Mouse (Mus musculus) T-helper 1 cell (primary cell): Measurements from ENCODE around the gene Insig1.

Experiments used
- in situ Hi-C: fragments of 300-600 bp; cut with MboI, MseI; formaldehyde crosslinking; loops from one replicate; pipeline ENCODE4 v1.15.1; 2025; ENCODE audit warnings: high pct_unique_total_duplicates

The Insig1 gene

DNA sequence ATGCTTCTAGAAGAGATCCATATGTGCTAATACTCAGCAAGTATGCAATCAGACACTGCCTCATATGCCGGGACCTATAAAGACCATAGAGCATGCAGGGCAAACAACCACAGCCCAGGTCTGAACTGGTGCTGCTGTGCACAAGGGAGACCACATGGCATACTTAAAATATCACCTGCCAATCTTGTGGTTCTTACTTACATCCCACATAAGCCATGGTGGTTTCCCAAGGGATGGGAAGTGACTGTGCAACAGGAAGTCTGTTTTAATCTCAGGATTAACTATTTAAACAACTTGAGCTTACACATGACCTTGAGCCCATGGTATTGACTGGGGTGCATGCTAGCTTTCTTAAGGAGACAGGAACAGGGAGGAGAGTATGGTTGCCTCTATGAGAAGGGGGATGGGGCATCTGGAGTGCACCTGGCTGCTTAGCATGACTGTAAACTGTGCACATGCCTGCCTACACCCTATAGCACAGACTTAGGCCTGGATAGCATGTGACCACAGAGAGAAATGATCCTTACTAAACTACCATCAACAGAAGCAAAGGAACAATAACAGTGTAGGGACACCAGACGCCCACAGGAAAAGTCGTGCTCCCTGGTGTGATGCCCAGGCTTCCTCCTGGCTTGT, 7.1 kb upstream of the Insig1 start:
- in situ Hi-C loops = no loop called here

DNA sequence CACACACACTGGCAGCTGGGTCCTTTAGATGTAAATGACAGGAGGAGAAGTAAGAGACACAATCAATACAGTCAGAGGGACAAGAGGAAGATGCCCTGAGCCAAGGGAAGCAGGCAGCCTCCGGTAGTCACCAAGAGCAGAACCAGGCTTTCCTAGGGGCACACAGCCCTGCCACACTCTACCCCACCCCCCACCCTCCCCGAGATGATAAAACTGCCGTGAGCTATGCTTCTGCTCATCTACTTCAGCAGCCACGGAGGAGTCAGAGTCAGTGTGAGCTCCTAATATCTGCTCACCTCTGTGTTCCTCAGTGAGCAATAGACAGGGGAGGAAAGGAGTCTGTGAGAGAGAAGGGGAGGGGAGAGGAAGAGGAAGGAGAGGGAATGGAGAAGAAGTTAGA, 5.9 kb upstream of the Insig1 start:
- in situ Hi-C loops = loop anchor here (5.0 kb wide), 1 partner anchor 273 kb away; the partner anchor contains the start of gene Paxip1

DNA sequence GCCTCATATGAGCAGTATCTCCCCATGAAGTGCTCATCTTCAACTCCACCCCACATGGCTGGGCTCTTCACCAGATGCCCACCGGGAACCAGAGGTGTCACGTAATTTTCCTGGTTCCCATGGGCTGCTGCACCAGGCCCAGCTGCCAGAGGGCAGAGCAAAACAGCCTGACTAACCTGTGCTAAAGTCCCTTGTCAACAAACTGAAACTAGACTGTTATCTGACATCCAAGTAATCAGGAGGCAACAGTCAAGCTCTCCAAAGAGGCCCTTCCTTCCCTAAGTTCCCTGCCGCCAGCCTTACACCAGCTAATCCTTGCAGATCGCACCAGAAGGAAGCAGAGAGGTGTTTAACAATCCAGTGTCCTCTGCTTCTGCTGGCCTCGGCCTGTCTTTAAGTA, 4.9 kb upstream of the Insig1 start:
- in situ Hi-C loops = loop anchor here (5.0 kb wide), 1 partner anchor 274 kb away; the partner anchor contains the start of gene Paxip1

DNA sequence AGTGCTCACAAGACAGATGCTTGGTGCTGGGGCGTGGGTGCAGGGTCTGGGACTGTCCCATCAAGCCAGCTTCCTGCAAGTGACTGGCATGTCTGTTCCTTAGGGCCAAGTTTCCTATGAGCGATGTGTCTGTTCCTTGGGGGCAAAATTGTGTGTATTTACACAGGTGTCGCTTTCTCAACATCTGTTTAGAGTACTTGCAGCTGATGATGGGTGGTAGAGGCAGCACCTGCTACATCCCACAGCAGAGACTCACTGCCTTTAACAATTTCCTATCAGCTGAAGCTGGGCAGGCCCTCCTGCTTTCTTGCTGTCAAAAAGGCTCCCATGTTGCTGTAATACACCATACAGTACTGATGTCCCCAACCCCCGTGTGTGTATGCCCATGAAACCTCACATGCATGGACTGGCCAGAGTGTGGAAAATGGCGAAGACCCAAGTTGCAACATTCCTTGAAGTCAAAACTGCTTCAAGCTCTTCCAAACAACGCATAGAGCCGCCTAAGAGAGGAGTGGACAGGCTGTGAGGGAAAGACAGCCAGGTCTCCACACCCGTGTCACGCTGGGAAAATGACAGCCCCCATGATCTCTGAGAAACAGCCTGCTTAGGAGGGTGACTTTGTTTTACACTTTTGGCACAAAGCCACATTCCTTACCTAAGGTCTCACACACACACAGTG, 875 bp upstream of the Insig1 start:
- in situ Hi-C loops = no loop called here

DNA sequence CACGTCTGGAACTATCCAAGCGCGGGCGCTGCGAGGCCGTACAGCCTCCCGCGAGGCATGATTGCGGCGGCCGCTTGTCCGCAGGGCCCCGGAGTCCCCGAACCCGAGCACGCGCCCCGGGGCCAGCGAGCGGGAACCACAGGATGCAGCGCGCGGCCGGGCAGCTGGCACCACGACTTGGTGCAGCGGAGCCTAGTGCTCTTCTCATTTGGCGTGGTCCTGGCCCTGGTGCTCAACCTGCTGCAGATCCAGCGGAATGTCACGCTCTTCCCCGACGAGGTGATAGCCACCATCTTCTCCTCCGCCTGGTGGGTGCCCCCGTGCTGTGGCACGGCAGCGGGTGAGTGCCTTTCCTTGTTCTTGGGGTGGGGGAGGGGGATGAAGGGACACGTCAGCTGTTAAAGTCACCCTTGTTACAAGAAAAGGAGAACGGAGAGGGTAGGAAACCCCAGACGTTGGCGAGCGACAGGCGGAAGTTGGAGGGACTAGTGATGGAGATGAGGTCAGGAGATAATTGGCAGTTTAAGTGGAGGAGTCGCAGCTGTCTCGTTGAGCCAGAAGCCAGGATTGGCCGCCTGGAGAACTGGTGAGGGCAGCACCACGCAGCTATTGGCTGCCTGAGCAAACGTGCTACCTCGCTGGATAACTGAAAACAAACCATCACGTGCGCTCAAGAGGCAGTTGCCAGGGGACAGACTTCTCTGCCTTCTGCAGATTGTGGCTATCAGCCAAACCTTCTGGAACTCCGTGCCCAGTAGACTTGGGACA, 477 bp downstream of the Insig1 start:
- in situ Hi-C loops = no loop called here

DNA sequence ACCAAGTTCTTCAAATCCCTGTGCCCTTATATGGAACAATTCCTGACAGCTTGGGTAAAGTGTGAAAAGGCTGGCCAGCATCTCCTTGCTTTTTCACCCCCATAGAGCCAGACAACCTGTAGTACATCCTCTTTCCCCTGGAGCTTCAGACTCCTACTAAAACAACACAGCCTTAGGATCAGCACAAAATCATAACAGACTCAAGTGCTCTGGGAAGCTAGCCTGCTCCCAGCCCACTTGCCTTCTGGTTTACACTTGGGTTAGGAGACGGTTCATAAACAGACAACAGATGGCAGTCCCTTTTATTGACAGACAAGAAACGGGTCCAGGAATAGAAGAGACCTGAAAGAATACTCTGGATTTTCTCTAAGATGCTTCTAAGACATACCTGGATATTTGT, 8.3 kb downstream of the Insig1 start:
- in situ Hi-C loops = no loop called here

DNA sequence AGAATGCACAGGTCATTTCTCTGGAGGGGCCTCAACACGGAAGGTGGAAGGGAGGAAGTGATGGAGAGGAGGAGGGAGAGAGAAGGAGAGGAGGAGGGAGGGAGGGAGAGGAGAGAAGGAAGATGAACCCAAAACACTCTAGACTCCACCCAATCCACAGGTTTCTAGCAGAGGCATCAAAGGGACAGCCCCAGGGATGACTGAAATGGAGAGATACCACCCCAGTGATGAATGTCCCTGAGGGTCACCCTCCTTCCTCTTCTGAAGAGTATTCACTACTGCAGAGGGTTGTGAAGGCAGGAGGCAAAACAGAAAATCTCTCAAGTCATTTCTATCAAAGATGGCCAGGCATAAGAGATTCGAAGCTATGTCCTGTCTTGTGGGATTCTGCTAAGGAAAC, 10.0 kb downstream of the Insig1 start:
- in situ Hi-C loops = no loop called here

DNA sequence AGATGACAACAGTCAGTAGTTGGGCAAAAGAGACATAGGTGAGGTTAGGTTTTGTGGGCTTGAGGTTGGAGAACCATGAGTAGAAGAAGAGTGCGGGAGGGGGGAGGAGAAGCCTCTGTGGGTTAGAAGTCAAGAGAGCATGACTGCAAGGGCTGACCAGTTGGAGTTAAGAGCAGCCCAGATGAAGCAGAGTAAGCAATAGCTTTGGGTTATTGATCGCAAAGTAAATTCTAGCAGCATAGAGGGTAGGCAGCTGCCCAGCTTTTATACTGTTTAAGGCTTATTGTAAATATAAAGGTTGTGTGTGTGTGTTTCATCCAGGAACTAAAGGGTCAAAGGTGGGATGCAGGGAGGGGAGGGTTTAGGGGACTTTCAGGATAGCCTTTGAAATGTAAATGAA, 10.7 kb downstream of the Insig1 start:
- in situ Hi-C loops = no loop called here

DNA sequence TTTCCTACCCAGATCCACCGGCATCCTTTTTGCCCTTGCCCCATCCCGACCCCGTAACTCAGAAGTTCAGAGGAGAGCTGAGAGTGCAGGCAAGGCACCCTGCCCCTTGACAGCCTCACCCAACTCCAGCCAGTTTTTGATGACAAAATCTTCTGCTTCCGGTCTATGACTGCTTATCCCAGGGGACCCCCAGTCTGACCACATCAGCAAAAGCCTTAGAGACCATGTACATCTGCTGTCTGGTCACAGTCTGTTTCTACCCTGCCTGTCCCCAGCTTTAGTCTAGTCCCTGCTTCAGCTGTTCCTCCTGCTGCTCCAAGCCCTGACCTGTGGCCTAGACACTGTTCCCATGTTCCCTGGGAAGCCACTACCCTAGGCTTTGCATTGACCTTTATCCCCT, 11.1 kb downstream of the Insig1 start:
- in situ Hi-C loops = no loop called here

DNA sequence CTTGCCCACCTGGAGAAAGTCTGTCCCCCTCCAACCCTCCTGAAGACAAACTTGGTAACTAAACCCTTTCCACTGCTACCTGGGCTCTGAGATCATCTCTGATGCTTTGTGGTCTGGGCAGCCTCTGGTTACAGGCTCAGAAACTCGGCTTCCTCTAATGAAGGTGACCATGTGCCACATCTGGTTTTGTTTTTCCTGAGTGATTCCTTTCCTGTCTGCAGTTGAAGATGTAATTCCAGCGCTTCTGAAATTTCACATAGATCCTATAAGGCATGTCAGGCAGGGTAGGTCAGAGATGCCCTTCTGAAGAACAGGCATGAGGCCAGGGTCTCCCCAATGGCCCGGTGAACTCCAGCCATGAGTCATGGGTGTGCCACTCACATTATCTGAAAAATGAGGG, 11.6 kb downstream of the Insig1 start:
- in situ Hi-C loops = no loop called here

DNA sequence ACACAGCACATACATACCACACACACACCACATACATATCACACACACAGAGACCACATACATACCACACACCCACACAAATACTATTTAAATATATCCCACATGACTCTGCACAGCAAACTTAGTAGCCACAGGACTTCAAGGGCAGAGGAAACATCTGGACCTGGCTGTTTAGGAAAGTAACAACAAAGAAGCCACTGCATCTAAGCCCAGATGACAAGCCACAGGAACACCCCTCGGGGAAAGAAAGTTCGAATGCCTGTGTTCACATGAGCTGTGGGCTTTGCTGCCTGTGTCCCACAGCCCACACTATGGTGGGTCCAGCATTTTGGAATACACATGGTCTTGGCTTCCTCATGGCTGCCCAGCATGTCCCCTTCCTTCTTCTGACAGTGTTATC, 13.6 kb downstream of the Insig1 start:
- in situ Hi-C loops = no loop called here

DNA sequence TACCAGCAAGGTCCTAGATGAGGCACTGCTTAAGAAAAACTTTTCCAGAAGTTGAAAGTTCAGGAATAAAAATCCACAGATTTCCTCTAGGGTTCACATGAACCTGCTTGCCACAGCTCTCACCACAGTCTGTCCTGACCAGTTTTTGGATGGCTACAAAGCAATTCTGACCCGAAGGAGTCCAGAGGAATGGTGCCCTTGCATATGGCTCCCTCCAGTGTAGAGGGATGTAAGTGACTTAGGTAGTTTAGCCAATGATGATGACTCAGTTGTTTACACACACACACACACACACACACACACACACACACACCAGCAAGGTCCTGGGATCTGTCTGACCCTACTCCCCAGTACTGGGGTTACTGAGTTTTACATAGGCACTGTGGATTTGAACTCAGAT, 19.4 kb downstream of the Insig1 start:
- in situ Hi-C loops = no loop called here

DNA sequence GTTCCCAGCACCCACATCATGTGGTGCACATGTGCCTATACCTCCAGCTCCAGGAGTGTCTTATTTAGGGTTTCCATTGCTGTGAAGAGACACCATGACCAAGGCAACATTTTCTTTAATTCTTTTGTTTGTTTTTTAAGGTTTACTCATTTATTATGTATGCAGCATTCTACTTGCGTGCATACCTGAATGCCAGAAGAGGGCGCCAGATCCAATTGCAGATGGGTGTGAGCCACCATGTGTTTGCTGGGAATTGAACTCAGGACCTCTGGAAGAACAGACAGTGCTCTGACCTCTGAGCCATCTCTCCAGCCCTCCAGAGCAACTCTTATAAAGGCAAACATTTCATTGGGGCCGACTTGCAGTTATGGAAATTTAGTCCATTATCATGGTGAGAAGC, 21.2 kb downstream of the Insig1 start:
- in situ Hi-C loops = no loop called here

DNA sequence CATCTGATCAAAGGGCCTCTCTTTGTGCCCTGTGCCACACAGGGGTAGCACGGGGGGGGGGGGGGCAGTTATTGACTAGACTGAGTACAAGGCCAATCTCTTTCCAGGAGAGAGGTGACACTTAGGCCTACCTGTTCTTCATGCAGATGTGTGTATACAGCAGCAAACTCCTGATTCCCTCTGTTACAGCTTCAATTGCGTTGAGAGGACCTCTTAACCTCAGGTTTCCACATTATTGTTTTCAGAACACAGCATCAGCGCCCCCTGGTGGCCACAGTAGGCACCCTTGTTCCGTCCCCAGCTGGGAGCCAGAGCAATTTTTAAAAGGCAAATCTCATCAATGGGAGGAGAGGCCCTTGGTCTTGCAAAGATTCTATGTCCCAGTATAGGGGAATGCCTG, 22.7 kb downstream of the Insig1 start:
- in situ Hi-C loops = no loop called here

DNA sequence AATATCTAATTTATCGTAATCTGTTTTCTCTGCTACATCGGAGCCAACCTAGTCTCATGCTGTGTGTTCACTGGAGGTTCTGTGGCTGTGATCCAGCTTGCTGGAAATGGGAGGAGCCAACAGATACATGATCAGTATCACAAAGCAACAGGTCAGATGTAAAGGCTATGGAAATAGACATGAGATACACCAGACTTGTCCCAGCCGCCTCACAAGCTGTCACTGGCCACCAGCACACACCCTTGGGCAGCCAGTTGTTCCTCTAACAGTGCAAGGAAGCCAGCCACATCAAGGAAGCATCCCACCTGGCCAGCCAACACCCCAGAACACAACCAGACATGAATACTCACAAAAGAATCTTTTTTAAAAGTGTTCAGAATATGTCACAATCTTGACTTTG, 23.2 kb downstream of the Insig1 start:
- in situ Hi-C loops = no loop called here

DNA sequence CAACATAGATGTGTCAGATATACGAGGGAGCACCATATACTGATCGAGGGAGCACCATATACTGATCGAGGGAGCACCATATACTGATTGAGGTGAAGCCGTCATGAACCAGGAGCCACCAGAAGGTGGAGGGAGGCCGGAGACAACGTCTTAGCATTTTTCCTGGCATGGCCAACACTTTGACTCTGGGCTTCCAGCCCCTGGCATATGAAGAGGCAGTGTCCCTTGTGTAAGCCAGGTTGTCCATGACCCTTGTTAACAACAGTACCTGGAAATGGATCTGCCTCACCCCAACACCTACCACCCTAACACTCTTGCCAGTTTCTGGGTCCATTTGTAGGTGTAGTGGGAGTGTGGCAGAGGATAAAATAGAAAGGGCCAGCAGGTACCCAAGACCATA, 23.7 kb downstream of the Insig1 start:
- in situ Hi-C loops = loop anchor here (5.0 kb wide), 2 partner anchors 98 to 243 kb away; no protein-coding TSS in a partner anchor

DNA sequence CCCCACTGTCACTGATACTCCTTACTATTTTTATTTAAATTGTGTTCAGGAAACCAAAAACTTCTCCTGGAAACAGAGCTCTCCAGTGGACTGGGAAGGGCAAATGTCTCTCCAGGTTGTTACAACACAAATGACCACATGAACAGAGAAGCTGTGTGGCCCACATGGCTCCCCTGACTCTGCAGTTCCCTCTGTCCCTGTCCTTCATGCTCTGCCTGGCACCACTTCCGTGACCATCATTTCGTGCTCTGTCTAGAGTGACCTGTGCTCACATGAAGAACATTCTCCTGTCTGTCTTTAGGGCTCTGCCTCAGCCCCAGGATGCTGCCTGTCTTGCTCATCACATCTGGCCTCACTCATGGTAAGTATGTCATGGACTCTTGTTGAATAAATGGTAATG, 24.5 kb downstream of the Insig1 start:
- in situ Hi-C loops = loop anchor here (5.0 kb wide), 2 partner anchors 98 to 243 kb away; no protein-coding TSS in a partner anchor

DNA sequence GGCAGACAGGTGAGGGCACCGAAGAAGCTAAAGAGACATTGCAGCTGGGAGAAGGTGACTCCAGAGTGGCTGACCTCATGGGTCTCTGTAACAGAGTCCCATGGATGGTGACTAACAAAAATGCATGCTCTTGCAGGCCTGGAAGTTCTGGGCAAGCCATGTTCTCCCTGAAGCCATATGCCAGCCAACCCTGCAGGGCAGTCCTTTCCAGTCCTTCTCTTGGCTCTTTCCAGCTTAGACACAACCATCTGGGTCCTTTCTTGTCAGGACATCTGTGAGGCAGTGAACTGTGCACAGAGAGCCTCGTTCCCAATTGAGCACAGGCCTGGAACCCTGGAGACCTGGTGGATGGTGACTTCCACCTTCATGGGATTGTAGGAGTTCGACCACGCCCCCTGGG, 35.8 kb downstream of the Insig1 start:
- in situ Hi-C loops = no loop called here

DNA sequence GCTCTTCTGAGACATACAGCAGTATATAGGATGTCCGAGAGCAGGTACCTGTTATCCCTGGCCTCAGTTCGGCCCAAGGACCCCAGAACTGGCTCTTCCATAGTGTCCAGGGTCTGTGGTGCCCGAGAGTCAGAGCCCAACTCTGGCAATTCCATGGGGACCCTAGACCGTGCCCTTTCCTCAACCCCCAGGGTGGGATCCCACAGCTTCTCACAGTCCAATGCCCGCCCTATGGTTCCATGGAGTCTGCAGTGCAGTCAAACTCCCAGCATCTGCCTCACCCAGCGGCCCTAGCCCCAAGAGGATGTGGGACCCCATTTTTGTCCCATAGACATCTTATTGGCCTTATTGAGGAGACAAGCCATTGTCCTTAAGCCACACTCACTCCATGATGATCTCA, 36.8 kb downstream of the Insig1 start:
- in situ Hi-C loops = no loop called here

DNA sequence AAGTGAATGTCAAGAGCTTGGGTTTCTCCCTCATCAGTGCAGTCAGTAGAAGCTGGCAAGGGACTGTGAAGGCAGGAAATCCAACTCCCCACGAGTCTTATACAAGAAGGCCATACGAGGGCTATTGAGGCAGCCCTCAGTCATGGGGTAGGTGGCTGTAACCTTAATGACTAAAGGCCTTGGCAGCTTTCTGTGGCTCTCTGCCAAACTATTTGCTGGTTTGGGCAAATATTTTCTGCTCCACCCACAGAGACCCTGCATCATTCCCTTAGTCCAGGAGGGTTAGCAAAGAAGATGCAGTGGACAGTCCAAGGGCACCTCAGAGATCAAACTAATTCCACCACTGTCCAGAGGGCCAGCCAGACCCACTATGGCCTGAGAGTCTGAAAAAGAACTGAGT, 39.7 kb downstream of the Insig1 start:
- in situ Hi-C loops = no loop called here

DNA sequence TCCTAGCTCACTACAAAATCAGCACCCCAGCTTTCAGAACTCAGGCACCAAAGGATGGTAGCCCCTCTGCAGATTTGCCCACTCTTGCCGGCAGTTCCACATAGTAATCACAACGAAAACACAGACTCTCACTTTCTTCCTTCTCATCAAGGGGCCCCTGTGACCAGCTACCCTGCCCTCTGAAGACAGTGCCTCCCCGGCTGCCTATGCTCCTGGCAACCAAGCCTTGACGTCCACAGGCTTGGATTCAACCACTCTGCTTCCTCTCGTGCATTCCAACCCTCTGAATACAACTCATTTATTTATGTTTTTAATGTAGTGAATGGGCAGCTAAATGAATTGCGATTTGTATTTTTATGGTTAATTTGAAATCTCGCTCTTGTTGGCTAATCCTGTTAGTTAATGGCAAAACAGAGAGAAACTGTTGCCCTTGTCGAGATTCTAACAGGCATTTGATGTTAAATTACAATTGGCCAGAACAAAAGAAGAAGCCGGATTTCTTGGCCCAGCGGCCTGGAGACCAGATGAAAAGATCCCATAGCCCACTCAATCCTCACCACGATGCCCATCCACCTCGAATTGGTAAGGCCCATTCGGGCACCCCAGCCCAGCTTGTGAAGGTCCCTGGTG, 46.2 kb downstream of the Insig1 start:
- in situ Hi-C loops = no loop called here

DNA sequence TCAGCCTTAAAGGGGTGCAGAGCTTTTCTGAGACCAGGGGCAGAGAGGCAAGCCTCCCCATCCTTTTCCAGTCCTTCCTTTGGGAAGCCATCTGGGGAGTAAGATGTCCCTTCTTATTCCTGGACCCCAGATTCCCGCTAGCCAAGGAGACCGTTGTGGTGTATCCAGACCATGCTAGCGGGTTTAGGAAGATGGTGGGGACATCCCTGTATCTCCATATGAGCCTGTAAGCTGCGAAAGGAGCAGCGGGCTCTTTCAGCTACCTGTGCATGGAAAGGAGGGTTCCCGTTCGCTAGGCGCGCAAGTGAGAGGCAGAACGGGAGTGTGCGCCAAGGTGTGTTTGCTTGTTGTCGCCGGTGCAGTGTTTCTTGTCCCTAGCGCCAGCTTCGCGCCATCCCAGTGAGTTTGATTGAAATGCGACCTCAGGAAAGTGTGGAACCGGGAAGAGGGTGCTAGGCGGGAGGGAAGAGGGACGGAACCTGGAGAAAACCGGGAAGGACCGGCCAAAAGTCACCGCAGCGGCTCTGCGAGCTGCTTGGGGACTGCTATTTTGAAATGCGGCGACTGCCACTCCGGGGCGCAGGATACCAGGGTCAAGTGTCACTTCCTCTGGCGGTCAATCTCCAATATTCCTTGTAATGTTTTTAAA, 46.8 kb downstream of the Insig1 start:
- in situ Hi-C loops = no loop called here
